Mouse (Mus musculus) liver, adult 2 months (tissue): ENCODE data around the gene Gm42906.

ENCODE experiments used
- CTCF ChIP-seq: fragments of 200-500 bp; IDR thresholded peaks from 2 replicates; pipeline ENCODE4 v1.5.1; 2011; ENCODE audit warnings: low read depth, low read length, control low read depth
- POLR2A ChIP-seq: fragments of 200-500 bp; IDR thresholded peaks from 2 replicates; pipeline ENCODE4 v1.6.1; 2011; ENCODE audit warnings: low read length, control low read depth; ENCODE audit not compliant: insufficient read depth; ENCODE audit errors: extremely low read depth

GRCm38 (mm10) chr5:151065228-151065627 is 362.7 kb downstream of the Gm42906 start:
- TF ChIP-seq CTCF (no peak), POLR2A (no peak)
